Mouse (Mus musculus): Measurements from ENCODE around the gene 4930430A15Rik.

Gene 4930430A15Rik

DNA sequence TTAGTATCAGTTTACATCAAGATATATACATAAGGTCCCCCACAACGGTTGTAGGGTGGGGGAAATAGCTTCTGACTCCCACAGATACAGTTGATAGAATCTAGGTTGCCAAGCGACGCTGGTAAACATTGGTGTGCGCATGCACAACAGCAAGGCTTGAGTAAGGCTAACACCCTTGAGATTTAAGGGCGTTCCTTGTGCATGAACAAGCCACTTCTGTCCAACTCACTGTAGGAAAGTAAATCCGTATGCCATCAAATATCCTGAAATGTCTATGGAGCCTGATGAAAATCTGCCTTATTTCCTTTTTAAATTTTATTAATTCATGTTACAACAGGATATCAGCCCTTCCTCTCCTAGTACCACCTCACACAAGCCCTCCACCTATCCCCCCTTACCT lies at the start of gene 4930430A15Rik:
TSS of gene 4930430A15Rik (minus strand) at position 101 of the 400 bp plus-strand sequence.
- no peak for DNase-seq (ENCODE audit: extremely low read depth, low read depth, low spot score)

DNA sequence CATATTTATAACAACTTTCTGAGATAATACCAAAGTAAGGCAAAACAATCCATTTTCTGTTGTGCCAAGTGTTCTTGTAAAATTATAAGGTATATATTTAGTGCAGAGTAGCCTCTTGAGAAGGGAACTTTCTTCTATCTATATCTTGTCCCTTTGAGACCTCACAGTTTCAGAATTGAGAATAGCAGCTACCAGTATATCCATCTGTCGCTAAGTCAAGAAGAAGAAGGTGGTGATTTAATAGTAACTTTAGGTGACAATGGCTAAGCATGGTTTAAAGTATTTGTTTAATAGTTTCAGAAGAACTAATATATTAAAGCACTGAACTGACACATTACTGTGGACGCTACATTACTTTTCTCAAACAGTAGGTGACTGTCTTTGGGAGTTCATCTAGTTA lies 44.6 kb upstream of the 4930430A15Rik start, which contains the start of gene Olfr1277:
TSS of gene Olfr1277 (minus strand) at position 101 of the 400 bp plus-strand sequence.
- no peak for DNase-seq (ENCODE audit: extremely low read depth, low read depth, low spot score)

DNA sequence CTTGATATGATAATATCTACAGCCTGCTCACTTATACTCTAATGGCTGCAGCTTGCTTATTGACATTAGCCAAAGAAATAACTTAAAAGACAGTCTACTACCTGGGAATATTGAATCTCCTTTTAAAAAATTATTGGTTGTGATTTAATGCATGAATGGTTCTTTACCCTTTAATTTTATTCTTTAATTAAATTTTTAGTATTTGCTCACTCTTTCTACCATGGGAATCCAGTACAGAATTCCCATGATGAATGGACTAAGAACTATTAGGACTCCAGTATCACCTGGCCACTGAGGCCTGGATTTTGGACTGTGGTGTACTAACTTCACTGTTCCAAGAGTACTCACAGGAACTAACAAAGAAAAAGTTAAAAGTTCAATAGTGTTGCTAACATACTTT lies 24.8 kb upstream of the 4930430A15Rik start, which contains the start of gene Olfr1276:
TSS of gene Olfr1276 (plus strand) at position 301 of the 400 bp plus-strand sequence.
- no peak for DNase-seq (ENCODE audit: extremely low read depth, low read depth, low spot score)

DNA sequence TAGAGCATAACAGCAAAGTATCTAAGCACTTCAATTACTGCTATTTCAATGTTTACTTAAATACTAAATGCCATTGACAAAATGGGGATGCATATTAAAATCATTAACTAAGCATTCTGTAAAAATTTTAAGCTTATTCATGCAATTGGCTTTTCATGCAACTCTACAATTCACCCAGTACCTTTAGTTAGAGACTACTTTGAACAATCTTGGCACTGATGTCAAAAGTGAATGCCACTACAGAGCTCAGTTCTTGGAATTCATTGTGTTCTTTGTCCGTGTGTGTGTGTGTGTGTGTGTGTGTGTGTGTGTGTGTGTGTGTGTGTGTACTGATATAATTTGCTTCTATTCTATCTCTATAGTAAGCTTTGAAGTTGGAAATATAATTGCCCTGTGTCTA lies 5.8 kb upstream of the 4930430A15Rik start, which contains the start of gene Olfr1275:
TSS of gene Olfr1275 (minus strand) at position 101 of the 400 bp plus-strand sequence.
- DNase-seq (ENCODE audit: extremely low read depth, low read depth, low spot score): no peak

DNA sequence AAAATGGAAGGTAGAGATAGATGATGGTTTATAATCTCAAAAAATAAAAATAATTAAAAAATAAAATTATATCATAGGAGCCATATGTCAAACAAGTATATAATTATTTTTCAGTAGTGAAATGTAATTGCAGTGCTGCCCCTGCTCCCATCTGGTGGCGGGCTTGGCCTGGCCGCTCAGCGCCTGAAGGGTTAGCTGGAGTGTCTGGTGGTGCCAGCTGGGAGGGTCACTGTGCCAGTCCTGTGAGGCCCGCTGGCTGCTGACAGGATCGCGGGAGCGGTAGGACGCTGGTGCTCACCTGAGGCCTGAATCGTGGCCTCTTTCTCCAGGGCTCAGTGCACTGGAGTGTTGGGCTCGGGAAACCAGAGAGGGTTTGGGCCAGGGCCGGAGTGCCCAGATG lies 47.3 kb downstream of the 4930430A15Rik start:
- no peak for DNase-seq (ENCODE audit: extremely low read depth, low read depth, low spot score)

DNA sequence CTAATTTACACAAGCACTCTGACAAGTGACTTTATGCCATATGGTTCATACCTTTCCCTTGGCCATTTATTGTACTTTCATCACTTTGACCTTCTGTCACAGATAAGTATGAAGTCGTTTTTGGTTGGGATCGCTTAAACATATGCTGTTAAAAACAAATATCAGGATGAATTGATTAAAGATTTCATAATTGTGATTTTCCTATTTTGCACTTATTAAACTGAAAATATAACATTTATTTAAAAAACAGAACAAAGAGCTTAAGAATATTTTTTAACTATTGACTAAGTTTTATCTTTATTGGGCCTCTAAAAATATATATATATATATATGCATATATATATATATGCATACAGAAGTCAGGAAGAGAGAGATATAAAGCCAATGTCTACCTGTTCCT lies 76.6 kb downstream of the 4930430A15Rik start, which contains the start of gene Gm15130:
TSS of gene Gm15130 (minus strand) at position 101 of the 400 bp plus-strand sequence.
- no peak for DNase-seq (ENCODE audit: extremely low read depth, low read depth, low spot score)

DNA sequence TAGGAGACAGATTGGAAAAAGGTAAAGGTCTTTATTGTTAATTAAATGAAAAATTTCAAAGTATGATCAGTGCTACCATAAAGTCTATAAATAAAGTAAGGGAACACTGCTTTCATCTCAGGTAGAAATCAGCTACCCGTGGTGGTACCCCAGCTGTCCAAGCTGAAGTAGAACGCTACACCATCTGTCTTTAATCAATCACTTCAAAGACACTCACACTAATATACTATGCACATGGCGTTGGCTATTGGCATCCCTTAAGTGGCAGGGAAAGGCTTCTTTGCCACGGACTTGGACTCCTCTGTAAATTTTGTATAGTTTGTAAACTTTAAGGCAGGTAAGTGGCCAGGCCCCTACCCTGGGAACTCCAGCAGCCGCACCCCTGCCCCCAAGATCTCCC lies 93.7 kb downstream of the 4930430A15Rik start:
- no peak for DNase-seq (ENCODE audit: extremely low read depth, low read depth, low spot score)
